Mouse (Mus musculus): ENCODE measurements at regions not wholly inside any gene's neighbourhood (a gene's known extent, or its start where the extent isn't known, plus 50 kb on each side); places are given as distances from the start of the nearest gene placed in this dataset.

GRCm38 (mm10) chr7:93795210-93795609 lies 715.5 kb downstream of the Fam181b start:
- no peak overlapping the region for H3K27ac ChIP-seq
- no peak overlapping the region for H3K4me3 ChIP-seq
- H3K9me3 ChIP-seq (replicated peaks), result no peaks in the 10 kb centered on the region
- no peak overlapping the region for H3K4me2 ChIP-seq
- no peaks in the 10 kb centered on the region for H3K27me3 ChIP-seq
- H3K36me3 ChIP-seq (ENCODE audit: poor library complexity, severe bottlenecking), result no peaks in the 10 kb centered on the region
- no peak overlapping the region for H3K9ac ChIP-seq
- no peak for ATAC-seq
- no peaks in the 10 kb centered on the region for H3K4me1 ChIP-seq
- WGBS, result 56% methylated on average over 3 of the region's 3 CpGs

GRCm38 (mm10) chr7:93835697-93836096 lies 756.0 kb downstream of the Fam181b start:
- Histone ChIP-seq H3K36me3 (ENCODE audit: poor library complexity, severe bottlenecking) (no peaks in the 10 kb centered on the region), H3K9ac (no peak overlapping the region), H3K4me1 (no peaks in the 10 kb centered on the region), H3K4me2 (no peak overlapping the region), H3K4me3 (no peak overlapping the region), H3K27me3 (no peaks in the 10 kb centered on the region), H3K9me3 (replicated peaks) (no peaks in the 10 kb centered on the region), H3K27ac (no peak overlapping the region)
- 73% methylated on average over 3 of the region's 3 CpGs for WGBS
- ATAC-seq, result peak; percentile 73

- no peak overlapping the region for H3K4me2 ChIP-seq
- no peaks in the 10 kb centered on the region for H3K36me3 ChIP-seq (ENCODE audit: poor library complexity, severe bottlenecking)
- no peak overlapping the region for H3K27ac ChIP-seq
- H3K4me3 ChIP-seq, result no peak overlapping the region
- ATAC-seq, result peak; percentile 78; the same call in 1 of the 2 replicates
- WGBS, result 65% methylated on average over 2 of the region's 2 CpGs
- no peak overlapping the region for H3K9ac ChIP-seq
- H3K4me1 ChIP-seq, result no peaks in the 10 kb centered on the region
- no peaks in the 10 kb centered on the region for H3K27me3 ChIP-seq
- H3K9me3 ChIP-seq (replicated peaks), result no peaks in the 10 kb centered on the region
Measured at GRCm38 (mm10) chr7:93836169-93836568, 756.5 kb downstream of the Fam181b start.

- Histone ChIP-seq H3K9me3 (replicated peaks) (no peaks in the 10 kb centered on the region), H3K9ac (no peak overlapping the region), H3K4me2 (no peak overlapping the region), H3K4me3 (no peak overlapping the region), H3K4me1 (peaks cover 6% of the 10 kb centered on the region; the same call in 1 of the 2 replicates), H3K27ac (no peak overlapping the region), H3K27me3 (no peaks in the 10 kb centered on the region), H3K36me3 (ENCODE audit: poor library complexity, severe bottlenecking) (no peaks in the 10 kb centered on the region)
- ATAC-seq, result 0 out of 2 replicates have a peak, but pooled peaks have one; percentile 30
- WGBS, result 33% methylated on average over 6 of the region's 6 CpGs
Measured at GRCm38 (mm10) chr7:93855025-93855424, 775.4 kb downstream of the Fam181b start.

- WGBS, result 87% methylated on average over 1 of the region's 1 CpGs
- H3K4me1 ChIP-seq, result no peaks in the 10 kb centered on the region
- no peak overlapping the region for H3K27ac ChIP-seq
- no peak for ATAC-seq
- no peaks in the 10 kb centered on the region for H3K9me3 ChIP-seq (replicated peaks)
- no peaks in the 10 kb centered on the region for H3K27me3 ChIP-seq
- no peak overlapping the region for H3K9ac ChIP-seq
- H3K4me3 ChIP-seq, result no peak overlapping the region
- no peak overlapping the region for H3K4me2 ChIP-seq
- H3K36me3 ChIP-seq (ENCODE audit: poor library complexity, severe bottlenecking), result no peaks in the 10 kb centered on the region
Measured at GRCm38 (mm10) chr7:93893701-93894100, 814.0 kb downstream of the Fam181b start.

- Histone ChIP-seq H3K27ac (no peak overlapping the region), H3K4me3 (no peak overlapping the region), H3K4me1 (no peaks in the 10 kb centered on the region), H3K36me3 (ENCODE audit: poor library complexity, severe bottlenecking) (no peaks in the 10 kb centered on the region), H3K27me3 (no peaks in the 10 kb centered on the region), H3K9me3 (replicated peaks) (no peaks in the 10 kb centered on the region), H3K9ac (no peak overlapping the region), H3K4me2 (no peak overlapping the region)
- no peak for ATAC-seq
Measured at GRCm38 (mm10) chr7:93896921-93897320, 817.3 kb downstream of the Fam181b start.

GRCm38 (mm10) chr7:93902770-93903169 lies 823.1 kb downstream of the Fam181b start:
- H3K9me3 ChIP-seq (replicated peaks), result no peaks in the 10 kb centered on the region
- WGBS, result 68% methylated on average over 2 of the region's 2 CpGs
- H3K9ac ChIP-seq, result no peak overlapping the region
- H3K4me2 ChIP-seq, result no peak overlapping the region
- H3K27ac ChIP-seq, result no peak overlapping the region
- no peaks in the 10 kb centered on the region for H3K27me3 ChIP-seq
- H3K4me3 ChIP-seq, result no peak overlapping the region
- ATAC-seq, result no peak
- H3K4me1 ChIP-seq, result no peaks in the 10 kb centered on the region
- no peaks in the 10 kb centered on the region for H3K36me3 ChIP-seq (ENCODE audit: poor library complexity, severe bottlenecking)

- no peaks in the 10 kb centered on the region for H3K9me3 ChIP-seq (replicated peaks)
- no peak for ATAC-seq
- H3K27ac ChIP-seq, result no peak overlapping the region
- no peak overlapping the region for H3K4me3 ChIP-seq
- 76% methylated on average over 3 of the region's 3 CpGs for WGBS
- H3K27me3 ChIP-seq, result no peaks in the 10 kb centered on the region
- H3K9ac ChIP-seq, result no peak overlapping the region
- H3K4me1 ChIP-seq, result no peaks in the 10 kb centered on the region
- no peak overlapping the region for H3K4me2 ChIP-seq
- no peaks in the 10 kb centered on the region for H3K36me3 ChIP-seq (ENCODE audit: poor library complexity, severe bottlenecking)
Measured at GRCm38 (mm10) chr7:93936925-93937324, 857.3 kb downstream of the Fam181b start.

GRCm38 (mm10) chr7:93982103-93982502 lies 902.4 kb downstream of the Fam181b start:
- WGBS, result 81% methylated on average over 3 of the region's 3 CpGs
- no peaks in the 10 kb centered on the region for H3K4me1 ChIP-seq
- no peaks in the 10 kb centered on the region for H3K36me3 ChIP-seq (ENCODE audit: poor library complexity, severe bottlenecking)

GRCm38 (mm10) chr7:94002780-94003179 lies 923.1 kb downstream of the Fam181b start:
- no peak for ATAC-seq
- Histone ChIP-seq H3K27me3 (no peaks in the 10 kb centered on the region), H3K9me3 (replicated peaks) (no peaks in the 10 kb centered on the region; the same call in 1 of the 2 replicates), H3K9ac (no peak overlapping the region), H3K4me3 (no peak overlapping the region), H3K36me3 (ENCODE audit: poor library complexity, severe bottlenecking) (no peaks in the 10 kb centered on the region), H3K27ac (no peak overlapping the region), H3K4me2 (no peak overlapping the region), H3K4me1 (no peaks in the 10 kb centered on the region)
- 76% methylated on average over 1 of the region's 1 CpGs for WGBS

More at GRCm38 (mm10) chr7:93982103-93982502, 902.4 kb downstream of the Fam181b start:
- ATAC-seq, result no peak
- Histone ChIP-seq H3K27ac (no peak overlapping the region), H3K4me3 (no peak overlapping the region), H3K27me3 (no peaks in the 10 kb centered on the region), H3K9me3 (replicated peaks) (no peaks in the 10 kb centered on the region), H3K9ac (no peak overlapping the region), H3K4me2 (no peak overlapping the region)

GRCm38 (mm10) chr7:94042466-94043030 lies 962.9 kb downstream of the Fam181b start:
- no peaks in the 10 kb centered on the region for H3K27me3 ChIP-seq
- 3% methylated on average over 11 of the region's 11 CpGs for WGBS
- peak overlapping the region; percentile 40; the same call in 1 of the 2 replicates for H3K9ac ChIP-seq
- H3K4me1 ChIP-seq, result peaks cover 6% of the 10 kb centered on the region
- H3K4me2 ChIP-seq, result peak overlapping the region; percentile 58
- ATAC-seq, result peak; percentile 87
- peak overlapping the region; percentile 26 for H3K4me3 ChIP-seq
- no peaks in the 10 kb centered on the region for H3K36me3 ChIP-seq (ENCODE audit: poor library complexity, severe bottlenecking)
- no peak overlapping the region for H3K27ac ChIP-seq
- no peaks in the 10 kb centered on the region for H3K9me3 ChIP-seq (replicated peaks)

GRCm38 (mm10) chr7:94045428-94045827 lies 965.8 kb downstream of the Fam181b start:
- WGBS, result 51% methylated on average over 2 of the region's 2 CpGs
- no peak overlapping the region for H3K27ac ChIP-seq

GRCm38 (mm10) chr7:94046029-94046428 lies 966.4 kb downstream of the Fam181b start:
- Histone ChIP-seq H3K27ac (no peak overlapping the region), H3K9ac (no peak overlapping the region), H3K27me3 (no peaks in the 10 kb centered on the region), H3K9me3 (replicated peaks) (no peaks in the 10 kb centered on the region), H3K4me2 (no peak overlapping the region), H3K4me1 (peaks cover 6% of the 10 kb centered on the region), H3K4me3 (no peak overlapping the region), H3K36me3 (ENCODE audit: poor library complexity, severe bottlenecking) (no peaks in the 10 kb centered on the region)
- ATAC-seq, result peak; percentile 42; the same call in 1 of the 2 replicates
- WGBS, result 17% methylated on average over 1 of the region's 1 CpGs

More at GRCm38 (mm10) chr7:94045428-94045827, 965.8 kb downstream of the Fam181b start:
- H3K4me1 ChIP-seq, result peaks cover 6% of the 10 kb centered on the region
- no peaks in the 10 kb centered on the region for H3K36me3 ChIP-seq (ENCODE audit: poor library complexity, severe bottlenecking)
- ATAC-seq, result no peak
- H3K9ac ChIP-seq, result no peak overlapping the region
- no peaks in the 10 kb centered on the region for H3K27me3 ChIP-seq
- no peaks in the 10 kb centered on the region for H3K9me3 ChIP-seq (replicated peaks)
- no peak overlapping the region for H3K4me2 ChIP-seq
- no peak overlapping the region for H3K4me3 ChIP-seq

Data from forebrain, embryonic 13.5 days (tissue).